8 mouse cellular contexts compared by ENCODE assay signal in genomic region chr3:87988068-87988467, GRCm38 (mm10). TPM values are rescaled to one million over a fixed set of nuclear protein-coding genes. Genes with fewer than 3 reads are reported as not detected.
A peak's percentile ranks its signal among the peaks of the same experiment; 100 is the strongest.
DNase-seq lines count a peak whose midpoint lies in the region; ATAC-seq and TF ChIP-seq lines count a peak whose summit lies in the region.

No protein-coding gene starts in this region.

- no peaks in the 10 kb centered on the region for H3K36me3 ChIP-seq in lung, embryonic 16.5 days (ENCODE audit: control insufficient read depth, insufficient read depth, low read length)
- H3K36me3 ChIP-seq in forebrain, embryonic 11.5 days (ENCODE audit: control insufficient read depth, insufficient read depth, low read length), result no peaks in the 10 kb centered on the region
- no peaks in the 10 kb centered on the region for H3K36me3 ChIP-seq in intestine, postnatal 0 days (ENCODE audit: control insufficient read depth, insufficient read depth)
- no peaks in the 10 kb centered on the region for H3K36me3 ChIP-seq in small intestine, adult 2 months (ENCODE audit: control insufficient read depth, insufficient read depth, low read length)

- H3K9me3 ChIP-seq in lung, embryonic 16.5 days (ENCODE audit: control insufficient read depth, low read length), result no peaks in the 10 kb centered on the region
- no peaks in the 10 kb centered on the region for H3K9me3 ChIP-seq in forebrain, embryonic 11.5 days (ENCODE audit: control insufficient read depth, low read length)
- no peaks in the 10 kb centered on the region for H3K9me3 ChIP-seq in intestine, postnatal 0 days (ENCODE audit: control insufficient read depth)

- TF ChIP-seq POLR2A in lung, adult 2 months (IDR thresholded peaks at IDR 0.05; ENCODE audit: borderline replicate concordance, extremely low read depth, low read depth, low read length), result no peak
- no peak for TF ChIP-seq POLR2A in small intestine, adult 2 months (IDR thresholded peaks at IDR 0.05; ENCODE audit: low read depth, low read length)

- peak overlapping the region; percentile 38 for H3K4me3 ChIP-seq in lung, embryonic 16.5 days (ENCODE audit: low read length)
- H3K4me3 ChIP-seq in lung, adult 2 months (replicated peaks; ENCODE audit: extremely low read depth, low read depth, low read length), result no peak overlapping the region
- peak overlapping the region; percentile 25 for H3K4me3 ChIP-seq in forebrain, embryonic 11.5 days (ENCODE audit: low read depth, low read length)
- H3K4me3 ChIP-seq in intestine, postnatal 0 days (ENCODE audit: low read depth, low read length), result peak overlapping the region; percentile 26; the same call in 1 of the 2 replicates
- H3K4me3 ChIP-seq in small intestine, adult 2 months (ENCODE audit: low read depth, low read length), result peak overlapping the region; percentile 38

- H3K9ac ChIP-seq in lung, embryonic 16.5 days (ENCODE audit: low read length), result peak overlapping the region; percentile 53
- H3K9ac ChIP-seq in forebrain, embryonic 11.5 days (ENCODE audit: low read length), result peak overlapping the region; percentile 33; the same call in 1 of the 2 replicates
- 0 out of 2 replicates have a peak overlapping the region, but pooled peaks have one; percentile 7 for H3K9ac ChIP-seq in intestine, postnatal 0 days (ENCODE audit: low read depth, low read length)

- intact Hi-C loops in left cerebral cortex, postnatal 25 days (cut with DNase I), result no loop called here

- H3K27ac ChIP-seq in lung, embryonic 16.5 days (ENCODE audit: low read length), result no peak overlapping the region
- no peak overlapping the region for H3K27ac ChIP-seq in forebrain, embryonic 11.5 days (ENCODE audit: low read depth, low read length)
- no peak overlapping the region for H3K27ac ChIP-seq in intestine, postnatal 0 days (ENCODE audit: low read depth, low read length)
- no peak overlapping the region for H3K27ac ChIP-seq in small intestine, adult 2 months (ENCODE audit: insufficient read depth, low read depth, low read length)

- H3K27me3 ChIP-seq in lung, embryonic 16.5 days (ENCODE audit: control insufficient read depth, insufficient read depth, low read depth, low read length), result peaks cover 14% of the 10 kb centered on the region
- peaks cover 6% of the 10 kb centered on the region for H3K27me3 ChIP-seq in forebrain, embryonic 11.5 days (ENCODE audit: control insufficient read depth, insufficient read depth, low read length)
- peaks cover 30% of the 10 kb centered on the region for H3K27me3 ChIP-seq in intestine, postnatal 0 days (replicated peaks; ENCODE audit: control insufficient read depth, insufficient read depth, low read length)
- H3K27me3 ChIP-seq in small intestine, adult 2 months (ENCODE audit: control insufficient read depth, insufficient read depth, low read length), result peaks cover 4% of the 10 kb centered on the region; the same call in 1 of the 2 replicates

- WGBS in lung, embryonic 16.5 days, result 4% methylated on average over 15 of the region's 15 CpGs
- 12% methylated on average over 15 of the region's 15 CpGs for WGBS in lung, adult 2 months
- WGBS in forebrain, embryonic 11.5 days, result 7% methylated on average over 15 of the region's 15 CpGs
- 9% methylated on average over 15 of the region's 15 CpGs for WGBS in intestine, postnatal 0 days
- WGBS in small intestine, adult 2 months, result 11% methylated on average over 15 of the region's 15 CpGs

- H3K4me2 ChIP-seq in lung, embryonic 16.5 days (ENCODE audit: low read depth, low read length), result peak overlapping the region; percentile 60
- H3K4me2 ChIP-seq in forebrain, embryonic 11.5 days (ENCODE audit: low read depth, low read length, severe bottlenecking), result peak overlapping the region; percentile 66
- peak overlapping the region; percentile 70 for H3K4me2 ChIP-seq in intestine, postnatal 0 days (replicated peaks; ENCODE audit: low read depth)

- peak; percentile 0; the same call in 1 of the 2 replicates for ATAC-seq in lung, embryonic 16.5 days (ENCODE audit: low read depth)
- no peak; the same call in 1 of the 2 replicates for ATAC-seq in forebrain, embryonic 11.5 days (replicated peaks; ENCODE audit: low FRiP score)
- ATAC-seq in intestine, postnatal 0 days, result no peak

- H3K4me1 ChIP-seq in lung, embryonic 16.5 days (replicated peaks; ENCODE audit: control insufficient read depth, insufficient read depth, low read length), result peaks cover 47% of the 10 kb centered on the region
- peaks cover 28% of the 10 kb centered on the region for H3K4me1 ChIP-seq in lung, adult 2 months (ENCODE audit: control insufficient read depth, insufficient read depth, low read length)
- peaks cover 36% of the 10 kb centered on the region for H3K4me1 ChIP-seq in forebrain, embryonic 11.5 days (replicated peaks; ENCODE audit: control insufficient read depth, insufficient read depth, low read length)
- H3K4me1 ChIP-seq in intestine, postnatal 0 days (replicated peaks; ENCODE audit: control insufficient read depth, insufficient read depth, low read length), result peaks cover 26% of the 10 kb centered on the region
- H3K4me1 ChIP-seq in small intestine, adult 2 months (ENCODE audit: control insufficient read depth, insufficient read depth, insufficient read length, low read length), result peaks cover 2% of the 10 kb centered on the region; the same call in 1 of the 2 replicates

- no peak for DNase-seq in lung, adult 2 months
- DNase-seq in forebrain, embryonic 11.5 days (ENCODE audit: low spot score), result peak; percentile 61
- no peak for DNase-seq in spleen, postnatal 36 days (ENCODE audit: low spot score in 2 of 2)
- DNase-seq in ovary, postnatal 36 days (ENCODE audit: low spot score), result no peak
- DNase-seq in left cerebral cortex, postnatal 25 days (ENCODE audit: low spot score in 2 of 2), result no peak

- no peak for TF ChIP-seq CTCF in lung, adult 2 months (IDR thresholded peaks at IDR 0.05; ENCODE audit: insufficient read depth, low read length)
- peak; percentile 21 for TF ChIP-seq CTCF in intestine, postnatal 0 days (IDR thresholded peaks at IDR 0.05; ENCODE audit: low read depth)
- TF ChIP-seq CTCF in small intestine, adult 2 months (IDR thresholded peaks at IDR 0.05; ENCODE audit: extremely low read depth, insufficient read length, insufficient replicate concordance, low read depth, low read length), result no peak

RNA-seq across cellular contexts. Expression of gene Bcan, which starts 12.0 kb away (rescaled TPM):
- polyA plus RNA-seq in lung, embryonic 16.5 days (2015; fragmentation: Nextera tagmentation; extraction: Ambion mirVana), result 0.44 and 0.54 TPM in 2 replicates
- polyA plus RNA-seq in lung, adult 2 months (2012; rRNA removed), result 7.2 and 8.3 TPM in 2 replicates
- 0.52 and 0.72 TPM in 2 replicates for polyA plus RNA-seq in forebrain, embryonic 11.5 days (2014; fragmentation: Nextera tagmentation; extraction: Ambion mirVana)
- polyA plus RNA-seq in intestine, postnatal 0 days (2015; fragmentation: Nextera tagmentation; extraction: Ambion mirVana), result 0.17 and 0.24 TPM in 2 replicates
- 0.04 and 0.24 TPM in 2 replicates for polyA plus RNA-seq in small intestine, adult 2 months (2012; rRNA removed)
- total RNA-seq in left cerebral cortex, postnatal 25 days (2021), result 100 to 1,000 TPM; 257 to 284 TPM

RNA-seq across cellular contexts. Expression of gene Nes, which starts 17.2 kb away (rescaled TPM):
- 15.5 and 15.6 TPM in 2 replicates for polyA plus RNA-seq in lung, embryonic 16.5 days (2015; fragmentation: Nextera tagmentation; extraction: Ambion mirVana)
- polyA plus RNA-seq in lung, adult 2 months (2012; rRNA removed), result 26.4 and 31.4 TPM in 2 replicates
- polyA plus RNA-seq in forebrain, embryonic 11.5 days (2014; fragmentation: Nextera tagmentation; extraction: Ambion mirVana), result 92.0 and 99.9 TPM in 2 replicates
- 9.2 and 9.5 TPM in 2 replicates for polyA plus RNA-seq in intestine, postnatal 0 days (2015; fragmentation: Nextera tagmentation; extraction: Ambion mirVana)
- polyA plus RNA-seq in small intestine, adult 2 months (2012; rRNA removed), result 2.6 and 5.0 TPM in 2 replicates
- total RNA-seq in left cerebral cortex, postnatal 25 days (2021), result 1 to 10 TPM; 5.2 to 6.2 TPM

RNA-seq across cellular contexts. Expression of gene Hapln2, which starts 39.3 kb away (rescaled TPM):
- polyA plus RNA-seq in lung, embryonic 16.5 days (2015; fragmentation: Nextera tagmentation; extraction: Ambion mirVana), result 0.10 and 0.28 TPM in 2 replicates
- polyA plus RNA-seq in lung, adult 2 months (2012; rRNA removed), result 0.06 and 0.37 TPM in 2 replicates
- polyA plus RNA-seq in forebrain, embryonic 11.5 days (2014; fragmentation: Nextera tagmentation; extraction: Ambion mirVana), result 0.27 and 0.39 TPM in 2 replicates
- polyA plus RNA-seq in intestine, postnatal 0 days (2015; fragmentation: Nextera tagmentation; extraction: Ambion mirVana), result not detected in 2 replicates
- not detected in 2 replicates for polyA plus RNA-seq in small intestine, adult 2 months (2012; rRNA removed)
- 1 to 10 TPM; 7.4 to 9.6 TPM for total RNA-seq in left cerebral cortex, postnatal 25 days (2021)

RNA-seq across cellular contexts. Expression of gene Crabp2, which starts 39.6 kb away (rescaled TPM):
- polyA plus RNA-seq in lung, embryonic 16.5 days (2015; fragmentation: Nextera tagmentation; extraction: Ambion mirVana), result 4.7 and 4.9 TPM in 2 replicates
- polyA plus RNA-seq in lung, adult 2 months (2012; rRNA removed), result 15.1 TPM in 1 of 2 replicates, not detected in the other
- 409 and 417 TPM in 2 replicates for polyA plus RNA-seq in forebrain, embryonic 11.5 days (2014; fragmentation: Nextera tagmentation; extraction: Ambion mirVana)
- 0.81 and 1.9 TPM in 2 replicates for polyA plus RNA-seq in intestine, postnatal 0 days (2015; fragmentation: Nextera tagmentation; extraction: Ambion mirVana)
- 0.10 TPM in 1 of 2 replicates, not detected in the other for polyA plus RNA-seq in small intestine, adult 2 months (2012; rRNA removed)
- 1 to 10 TPM; 3.9 to 5.7 TPM for total RNA-seq in left cerebral cortex, postnatal 25 days (2021)

RNA-seq across cellular contexts. Expression of gene Gpatch4, which starts 54.8 kb away (rescaled TPM):
- 22.4 and 25.6 TPM in 2 replicates for polyA plus RNA-seq in lung, embryonic 16.5 days (2015; fragmentation: Nextera tagmentation; extraction: Ambion mirVana)
- 5.7 and 7.2 TPM in 2 replicates for polyA plus RNA-seq in lung, adult 2 months (2012; rRNA removed)
- 32.8 and 39.0 TPM in 2 replicates for polyA plus RNA-seq in forebrain, embryonic 11.5 days (2014; fragmentation: Nextera tagmentation; extraction: Ambion mirVana)
- 13.6 and 16.8 TPM in 2 replicates for polyA plus RNA-seq in intestine, postnatal 0 days (2015; fragmentation: Nextera tagmentation; extraction: Ambion mirVana)
- 3.7 and 4.4 TPM in 2 replicates for polyA plus RNA-seq in small intestine, adult 2 months (2012; rRNA removed)
- total RNA-seq in left cerebral cortex, postnatal 25 days (2021), result 10 to 100 TPM; 13.1 to 13.8 TPM
